ENCODE assay signal across 9 mouse cellular contexts in genomic region chr11:59384441-59384959, GRCm38 (mm10). TPM values are rescaled to one million over a fixed set of nuclear protein-coding genes. Genes with fewer than 3 reads are reported as not detected.
DNase-seq lines count a peak whose midpoint lies in the region; ATAC-seq and TF ChIP-seq lines count a peak whose summit lies in the region.
"Had no signal": no experiment of that assay in that cellular context is flagged by ENCODE, and none has a peak within 500 bp of the region (broad histone marks: within the 10 kb centered on the region; RNA-seq: fewer than 3 reads in every experiment).

No protein-coding gene starts in this region.

- no peaks in the 10 kb centered on the region for H3K36me3 ChIP-seq in limb, embryonic 11.5 days (ENCODE audit: control insufficient read depth, insufficient read depth, low read length)
- no peaks in the 10 kb centered on the region for H3K36me3 ChIP-seq in midbrain, postnatal 0 days (ENCODE audit: insufficient read depth, low read length)

- H3K27me3 ChIP-seq in limb, embryonic 11.5 days (ENCODE audit: control insufficient read depth, insufficient read depth, low read length): no peaks in the 10 kb centered on the region
- H3K27me3 ChIP-seq in midbrain, postnatal 0 days (ENCODE audit: insufficient read depth, low read length): no peaks in the 10 kb centered on the region

- no peaks in the 10 kb centered on the region for H3K9me3 ChIP-seq in limb, embryonic 11.5 days (ENCODE audit: control insufficient read depth, low read length)
- H3K9me3 ChIP-seq in midbrain, postnatal 0 days (ENCODE audit: low read length): no peaks in the 10 kb centered on the region

- no peak overlapping the region for H3K9ac ChIP-seq in limb, embryonic 11.5 days (ENCODE audit: low read length)
- H3K9ac ChIP-seq in midbrain, postnatal 0 days (replicated peaks; ENCODE audit: low read length, poor library complexity, severe bottlenecking): no peak overlapping the region

- DNase-seq in 3134 (ENCODE audit: extremely low read depth, insufficient read length, low spot score) (peak; percentile 60), MN1 (ENCODE audit: low spot score) (peak; percentile 52)
- peak; percentile 36 to 38 for DNase-seq in gastrocnemius, postnatal 36 days
- DNase-seq in limb, embryonic 11.5 days (ENCODE audit: low spot score): peak; percentile 71
- peak; percentile 80 for DNase-seq in thymus, postnatal 14 days
- DNase-seq in midbrain, postnatal 0 days (ENCODE audit: low spot score): no peak
- DNase-seq in B cell, adult 2 months: no peak

- TF ChIP-seq CTCF in midbrain, postnatal 0 days (IDR thresholded peaks at IDR 0.05): no peak

- no peak overlapping the region for H3K4me3 ChIP-seq in limb, embryonic 11.5 days (ENCODE audit: low read depth, low read length)
- H3K4me3 ChIP-seq in midbrain, postnatal 0 days (ENCODE audit: low read depth, low read length): no peak overlapping the region

- H3K27ac ChIP-seq in limb, embryonic 11.5 days (replicated peaks; ENCODE audit: low read depth, low read length): no peak overlapping the region
- no peak overlapping the region for H3K27ac ChIP-seq in midbrain, postnatal 0 days (ENCODE audit: low read depth, low read length)
- H3K27ac ChIP-seq: macrophage had no signal

- intact Hi-C loops in gastrocnemius, postnatal 36 days (cut with DNase I): no loop called here

- WGBS in limb, embryonic 11.5 days: 13% methylated on average over 7 of the region's 7 CpGs
- WGBS in midbrain, postnatal 0 days: 60% methylated on average over 7 of the region's 7 CpGs

- peak; percentile 41; the same call in 1 of the 2 replicates for ATAC-seq in limb, embryonic 11.5 days (ENCODE audit: insufficient number of reproducible peaks, low FRiP score, low TSS enrichment, low read depth)
- no peak for ATAC-seq in midbrain, postnatal 0 days (ENCODE audit: low FRiP score)
- ATAC-seq in CD4-positive, CD25-positive, alpha-beta regulatory T cell, adult 4 months: no peak

- peaks cover 27% of the 10 kb centered on the region for H3K4me1 ChIP-seq in limb, embryonic 11.5 days (ENCODE audit: control insufficient read depth, insufficient read depth, low read length)
- no peaks in the 10 kb centered on the region for H3K4me1 ChIP-seq in midbrain, postnatal 0 days (ENCODE audit: insufficient read depth, low read length)

- H3K4me2 ChIP-seq in limb, embryonic 11.5 days (ENCODE audit: low read depth, severe bottlenecking): no peak overlapping the region
- no peak overlapping the region for H3K4me2 ChIP-seq in midbrain, postnatal 0 days (ENCODE audit: low read depth, low read length, poor library complexity, severe bottlenecking)

RNA-seq across cellular contexts. Expression of gene Prss38, which starts 9.0 kb away (rescaled TPM):
- not detected for total RNA-seq in gastrocnemius, postnatal 36 days (2021)
- polyA plus RNA-seq in limb, embryonic 11.5 days (2014; fragmentation: Nextera tagmentation; extraction: Ambion mirVana): not detected in 2 replicates
- not detected in 2 replicates for total RNA-seq in midbrain, postnatal 0 days (2014; rRNA removed)
- 0.22 TPM in 1 of 2 replicates, not detected in the other for polyA plus RNA-seq in midbrain, postnatal 0 days (2015; fragmentation: Nextera tagmentation; extraction: Ambion mirVana)
- not detected for polyA plus RNA-seq in CD4-positive, CD25-positive, alpha-beta regulatory T cell, adult 4 months (2017; shearing (Covaris generic))

Comparison
In these comparisons a context has a peak if more than half of its experiments do, and no peak if none do; other contexts are left out.
1. DNase-seq: peak in 3134 (single experiment), MN1 (single experiment), gastrocnemius, postnatal 36 days (2 of 2), limb, embryonic 11.5 days (single experiment) and thymus, postnatal 14 days (single experiment); none in midbrain, postnatal 0 days (single experiment) and B cell, adult 2 months (0 of 2).